Mouse (Mus musculus) kidney, postnatal 4 days (tissue): ENCODE measurements around the gene Rnf7.
A peak's percentile ranks its signal among the peaks of the same experiment; 100 is the strongest.

Experiments
- DNase-seq, 2 experiments: peaks; one replicate each; pipeline ENCODE4 v3.0.0; 2021; ENCODE audit warnings: mixed read lengths in 2 of 2

Rnf7 gene

GRCm38 (mm10) chr9:96469556-96470265, 8.8 kb downstream of the Rnf7 start:
- DNase-seq = no peak

DNA sequence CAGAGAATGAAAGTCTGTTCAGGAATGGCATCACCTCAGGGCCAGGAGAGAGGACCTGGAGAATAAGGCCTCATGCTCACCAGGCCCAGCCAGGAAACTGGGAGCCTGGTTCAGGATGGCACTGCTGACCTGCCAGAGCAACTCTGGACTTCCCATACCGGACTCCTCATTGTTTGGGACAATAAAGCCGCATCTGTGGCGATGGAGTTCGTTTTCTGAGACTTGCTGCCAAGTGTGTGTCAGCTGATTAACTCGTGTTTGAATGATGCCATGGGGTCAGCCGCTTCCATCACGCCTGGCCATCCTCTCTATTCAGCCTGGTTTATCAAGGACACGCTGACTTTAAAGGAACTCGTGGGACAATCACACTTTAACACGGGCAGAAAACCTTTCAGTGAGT, 14.8 kb downstream of the Rnf7 start:
- DNase-seq = no peak

GRCm38 (mm10) chr9:96461607-96462006, 16.9 kb downstream of the Rnf7 start:
- DNase-seq = no peak

DNA sequence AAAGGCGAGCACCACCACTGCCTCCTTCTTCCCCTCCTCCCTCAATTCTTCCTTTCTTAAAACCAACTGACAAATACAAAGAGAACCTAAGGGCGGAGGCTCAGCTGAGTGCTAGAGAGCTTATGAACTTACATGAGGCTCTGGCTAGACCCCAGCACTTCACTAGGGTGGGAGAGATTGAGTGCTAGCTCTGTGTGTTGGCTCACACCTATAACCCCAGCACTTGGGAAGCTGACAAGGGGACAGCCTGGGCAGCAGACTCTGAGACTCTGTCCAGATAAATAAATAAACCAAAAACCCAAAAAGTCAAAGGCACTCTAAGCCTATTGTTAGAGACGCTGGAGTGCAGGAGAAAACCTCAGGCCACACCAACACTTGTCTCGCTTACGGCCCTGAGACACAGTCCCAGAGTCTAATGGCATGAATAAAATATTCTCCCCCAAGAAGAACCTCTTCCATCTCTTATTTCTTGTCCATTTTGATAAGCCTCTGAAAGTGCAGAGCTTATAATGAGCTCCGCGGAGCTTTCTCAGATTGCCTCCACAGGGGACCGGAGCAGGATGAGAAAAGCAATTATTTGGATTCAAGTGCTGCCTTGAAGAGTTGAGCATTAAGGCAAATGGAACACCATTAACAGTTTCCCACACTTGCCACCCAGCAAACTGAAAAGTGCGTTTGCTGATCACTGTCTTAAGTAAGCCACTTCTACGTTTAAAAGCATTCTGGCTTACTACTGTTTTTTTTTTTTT, 18.2 kb downstream of the Rnf7 start:
- DNase-seq = no peak

GRCm38 (mm10) chr9:96455618-96456017, 22.9 kb downstream of the Rnf7 start:
- no peak for DNase-seq

- no peak for DNase-seq
These were observed 25.5 kb downstream of the Rnf7 start for GRCm38 (mm10) chr9:96452956-96453355.

DNA sequence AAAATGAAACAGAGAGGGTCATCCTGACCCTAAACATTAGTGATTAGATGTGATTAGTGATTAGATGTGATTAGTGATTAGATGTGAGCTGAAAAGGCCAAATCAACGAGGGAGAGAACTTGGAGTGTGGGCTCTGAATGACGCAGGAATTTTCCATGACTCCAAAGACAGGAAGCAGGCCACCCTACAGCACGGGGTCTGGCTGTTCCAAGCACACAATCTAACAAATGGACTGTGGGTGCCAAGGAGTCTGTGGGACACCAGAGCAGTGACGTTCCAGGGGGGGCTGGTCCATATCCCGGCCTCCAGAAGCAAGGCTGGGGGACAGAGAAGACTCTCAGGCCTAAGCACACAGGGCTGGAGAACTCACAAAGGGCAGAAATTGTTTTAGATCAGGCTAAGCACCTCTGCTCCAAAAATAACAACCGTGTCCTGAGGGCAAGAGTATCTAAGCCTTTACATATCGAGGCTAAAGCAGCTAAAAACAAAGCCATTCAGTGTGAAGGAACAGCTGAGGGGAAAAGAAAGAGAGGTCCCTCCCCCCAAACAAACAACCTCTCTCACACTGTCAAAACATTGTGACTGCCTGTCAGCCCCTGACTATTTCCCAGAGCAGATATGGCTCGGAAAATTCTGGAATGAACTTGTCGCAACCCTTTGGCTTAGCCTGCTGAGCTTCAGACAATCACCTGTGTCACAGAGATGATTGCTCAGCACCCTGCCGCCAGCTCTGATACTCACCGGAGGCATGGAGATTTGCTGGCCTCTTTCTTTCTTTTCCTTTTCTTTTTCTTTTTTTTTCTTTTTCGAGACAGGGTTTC, 27.4 kb downstream of the Rnf7 start:
- DNase-seq = peak in 1 of 2 experiments; percentile 26

DNA sequence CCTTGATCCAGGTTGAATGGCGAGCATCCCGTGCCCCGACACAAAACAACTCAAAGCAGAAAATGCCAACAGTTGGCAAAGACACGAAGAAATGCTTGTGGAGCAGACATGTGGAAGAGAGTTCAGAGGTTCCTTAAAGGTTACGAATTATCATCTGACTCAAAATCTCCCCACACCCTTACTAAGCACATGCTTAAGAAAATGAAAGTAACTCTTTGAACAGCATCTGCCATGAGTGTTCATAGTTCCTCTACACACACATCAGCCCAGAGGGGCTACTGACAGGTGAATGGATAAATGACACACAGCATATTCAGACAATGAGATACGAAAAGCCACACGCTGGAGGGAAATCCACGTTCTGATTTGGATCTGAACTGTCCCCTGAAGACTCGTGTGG, 29.0 kb downstream of the Rnf7 start:
- no peak for DNase-seq

DNA sequence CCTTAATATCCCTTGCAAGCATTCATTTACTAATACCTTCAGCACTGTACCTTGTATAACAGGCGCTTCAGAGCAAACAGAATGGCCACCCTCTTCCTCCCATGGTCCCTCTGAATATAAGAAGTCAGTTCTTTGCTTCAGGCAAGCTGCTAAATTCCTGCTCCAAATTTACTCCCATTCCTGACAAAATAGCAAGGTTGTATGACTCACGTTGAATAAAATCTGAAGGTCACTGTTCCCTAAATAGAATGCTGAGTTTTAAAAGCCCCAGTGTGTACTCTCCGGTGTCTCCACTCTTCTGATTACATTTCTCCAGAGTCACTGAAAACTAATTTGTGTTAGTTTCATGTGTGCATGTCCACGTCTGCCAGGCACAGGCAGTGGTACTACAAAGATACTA, 33.1 kb downstream of the Rnf7 start:
- no peak for DNase-seq

GRCm38 (mm10) chr9:96442081-96442480, 36.4 kb downstream of the Rnf7 start:
- DNase-seq = peak in 1 of 2 experiments; percentile 36

DNA sequence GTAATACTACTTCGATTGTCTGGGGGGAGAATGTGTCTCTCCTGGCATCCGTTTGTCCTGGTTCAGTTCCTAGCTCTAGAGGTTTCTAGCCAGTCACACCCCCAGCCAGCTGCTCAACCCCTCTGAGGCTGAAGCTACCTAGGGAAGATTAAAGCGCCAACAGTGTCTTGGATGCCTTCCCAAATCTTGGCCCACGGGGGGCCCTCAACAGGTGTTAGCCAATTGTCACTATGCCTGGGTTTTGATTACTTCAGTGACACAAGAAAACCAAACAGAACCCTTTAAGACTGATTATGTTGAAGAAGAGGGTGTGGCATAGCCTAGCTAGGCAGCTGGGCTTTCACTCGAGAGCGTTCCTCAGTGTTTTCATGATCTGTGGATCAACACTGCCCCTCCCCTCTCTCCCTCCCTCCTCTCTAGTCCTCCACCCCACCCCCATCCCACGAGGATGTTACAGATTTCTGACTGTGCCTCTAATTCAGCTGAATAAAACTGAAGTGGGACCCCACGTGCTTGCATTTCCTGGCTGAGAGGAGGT, 40.1 kb downstream of the Rnf7 start:
- DNase-seq = peak; percentile 37 to 66

DNA sequence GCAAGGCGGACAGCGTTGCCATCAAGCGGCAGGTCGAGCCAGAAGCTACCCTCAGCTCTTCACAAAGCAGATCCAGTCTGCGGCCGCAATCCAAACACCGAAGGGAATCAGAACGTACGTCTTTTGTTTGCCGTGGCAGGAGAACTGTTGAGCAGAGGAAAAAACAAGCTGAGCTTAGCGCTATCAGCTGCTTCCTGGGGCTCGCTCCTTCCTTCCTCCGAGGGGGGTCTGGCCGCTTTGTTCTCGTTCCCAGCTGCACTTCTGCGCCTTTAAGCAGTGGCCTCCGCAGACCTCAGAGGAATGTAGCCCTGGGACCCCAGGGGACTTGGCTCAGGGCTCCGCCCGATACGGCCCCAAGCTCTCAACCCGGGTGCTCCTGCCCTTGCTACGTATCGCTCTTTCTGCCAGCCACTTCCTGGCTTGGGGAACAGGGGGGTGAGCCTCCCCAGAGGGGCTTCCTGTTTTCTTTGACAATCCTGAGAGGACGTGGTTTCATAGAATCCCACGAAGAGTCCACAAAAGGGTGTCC, 40.6 kb downstream of the Rnf7 start:
- peak; percentile 77 to 84 for DNase-seq

DNA sequence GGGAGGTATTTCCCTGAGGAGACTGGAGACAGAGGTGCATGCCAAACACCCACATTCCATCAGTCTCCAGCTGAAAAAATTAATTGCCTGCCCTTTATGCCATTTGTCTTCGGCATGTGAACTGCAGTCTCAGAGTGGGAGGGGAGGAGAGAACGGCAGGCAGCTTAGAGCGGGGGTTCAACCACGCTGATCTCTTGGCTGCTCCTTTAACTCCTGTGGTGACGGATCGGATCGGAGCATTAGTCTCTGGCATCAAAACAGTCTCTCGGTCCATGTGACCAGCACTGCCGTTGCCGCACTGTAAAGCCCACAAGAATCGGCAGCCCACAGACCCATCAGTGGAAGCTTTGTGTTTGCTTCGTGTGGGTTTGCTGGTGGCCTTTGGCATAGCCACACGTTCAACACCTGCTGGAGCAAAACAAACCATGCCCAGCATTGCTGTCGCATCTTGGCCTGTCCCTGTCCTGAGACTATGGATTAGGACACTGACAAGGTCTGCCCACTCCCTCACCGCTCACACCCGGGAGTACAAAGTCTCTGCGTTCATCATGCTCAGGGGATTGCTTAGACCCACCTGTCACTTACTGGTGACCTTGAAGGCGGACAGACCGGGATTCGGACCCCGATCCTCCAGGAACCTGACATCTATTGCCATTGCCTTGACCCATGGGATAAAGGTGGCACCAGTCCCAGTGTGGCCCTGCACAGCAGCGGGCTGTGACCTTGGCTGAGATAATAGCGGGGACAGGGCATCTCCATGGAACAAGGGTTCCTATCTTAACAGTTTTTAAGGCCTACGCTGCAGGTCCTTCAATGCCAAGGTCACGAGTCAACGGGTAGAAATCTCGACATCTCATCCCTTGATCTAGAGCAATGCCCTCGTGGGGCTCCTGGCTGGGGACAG, 41.3 kb downstream of the Rnf7 start:
- DNase-seq = peak; percentile 38 to 57

DNA sequence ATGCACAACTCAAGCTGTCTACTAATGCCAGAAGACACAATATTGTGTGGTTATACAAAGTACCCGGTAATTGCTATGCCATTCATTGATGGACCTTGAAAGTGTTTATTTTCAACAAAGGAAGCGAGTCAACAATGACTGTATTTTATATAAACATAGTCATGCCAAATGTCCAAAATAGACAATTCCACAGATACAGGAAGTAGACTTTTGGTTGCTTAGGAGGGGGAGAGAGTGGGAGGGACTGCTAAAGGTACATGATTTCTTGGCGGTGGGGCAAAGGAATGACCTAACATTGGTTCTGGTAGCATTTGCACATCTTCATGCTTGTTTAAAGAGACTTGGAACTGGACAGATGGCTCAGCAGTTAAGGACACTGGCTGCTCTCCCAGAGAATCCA, 45.9 kb downstream of the Rnf7 start:
- DNase-seq = no peak

GRCm38 (mm10) chr9:96431081-96431480, 47.4 kb downstream of the Rnf7 start:
- peak in 1 of 2 experiments; percentile 44 for DNase-seq

DNA sequence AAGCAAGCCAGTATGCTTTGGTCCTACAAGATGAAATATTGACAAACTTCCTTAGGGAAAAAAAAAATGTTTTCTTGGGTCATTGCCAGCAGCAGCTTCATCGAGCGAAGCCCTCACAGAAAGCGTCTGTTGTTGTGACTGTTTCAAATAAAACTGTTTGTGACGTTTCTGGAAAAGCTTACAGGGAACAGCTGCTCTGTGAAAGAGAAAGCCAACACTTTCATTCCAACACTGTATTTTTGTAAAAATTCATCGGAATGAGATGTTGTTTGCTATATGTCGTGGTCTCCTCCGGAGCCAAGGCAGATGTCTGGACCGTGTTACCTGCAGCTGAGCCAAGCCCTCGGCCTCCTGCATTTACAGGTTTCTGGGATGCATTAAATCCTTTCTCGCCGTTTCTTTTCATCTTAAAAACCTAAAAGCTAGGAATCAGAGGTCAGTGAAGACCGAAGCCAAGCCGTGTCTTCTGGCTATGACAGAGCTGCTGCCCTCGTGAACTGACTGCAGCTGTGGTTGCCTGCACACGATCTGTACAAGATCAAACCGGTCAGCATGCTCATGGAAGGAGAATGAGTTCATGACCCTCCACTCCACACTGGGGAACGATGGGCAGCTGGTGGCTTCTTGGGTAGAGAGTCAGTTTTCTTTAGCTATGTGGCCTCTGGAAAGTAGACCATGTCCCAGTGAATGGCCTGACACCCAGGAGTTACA, 50.0 kb downstream of the Rnf7 start:
- DNase-seq = peak; percentile 66 to 74

DNA sequence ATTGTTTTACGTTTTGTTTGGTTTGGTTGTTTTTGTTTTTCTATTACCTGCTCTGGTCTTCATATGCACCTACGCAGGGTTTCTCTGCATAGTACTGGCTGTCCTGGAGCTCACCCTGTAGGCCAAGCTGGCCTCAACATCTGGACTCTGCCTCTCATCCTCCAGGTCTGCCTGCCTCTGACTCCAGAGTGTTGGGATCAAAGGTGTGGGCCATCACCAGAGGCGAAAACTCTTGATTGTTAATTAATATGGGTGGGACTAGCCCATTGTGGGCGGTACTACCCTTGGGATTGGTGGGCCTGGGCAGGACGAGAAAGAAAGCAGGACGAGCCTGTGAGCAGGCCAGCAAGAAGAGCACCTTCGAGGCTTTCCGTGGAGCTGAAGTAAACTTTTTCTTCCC, 54.4 kb downstream of the Rnf7 start:
- peak; percentile 50 to 70 for DNase-seq
